Mouse (Mus musculus) erythroblast, embryonic 14.5 days (primary cell): ENCODE results near the gene Fut1.

Experiments
- GATA1 ChIP-seq: IDR thresholded peaks from 2 replicates; pipeline ENCODE4 v1.6.1; 2012; ENCODE audit warnings: low read length, inconsistent platforms, mixed read lengths
- TAL1 ChIP-seq: IDR thresholded peaks from 3 replicates; pipeline ENCODE4 v1.6.1; 2012; ENCODE audit warnings: low read length, inconsistent platforms, mixed read lengths

DNA sequence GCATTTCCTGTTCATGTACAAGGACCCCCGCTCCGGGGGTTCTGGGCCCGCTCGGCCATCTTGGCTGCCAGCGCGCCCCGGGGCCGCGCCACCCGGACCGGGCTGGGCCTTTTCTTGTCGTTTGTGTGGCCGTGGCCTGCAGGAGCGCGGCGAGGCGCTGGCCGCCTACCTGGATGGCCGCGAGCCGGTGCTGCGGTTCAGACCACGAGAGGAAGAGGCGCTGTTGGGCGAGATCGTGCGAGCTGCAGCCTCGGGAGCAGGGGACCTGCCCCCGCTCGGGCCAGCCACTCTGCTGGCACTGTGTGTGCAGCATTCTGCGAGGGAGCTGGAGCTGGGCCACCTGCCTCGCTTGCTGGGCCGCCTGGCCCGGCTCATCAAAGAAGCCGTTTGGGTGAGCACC, 15.4 kb downstream of the Fut1 start:
- TF ChIP-seq TAL1 (no peak), GATA1 (no peak)
